Mouse (Mus musculus) urinary bladder, adult 18-20 months (tissue): ENCODE measurements around the gene Tgm5.
"Not testable (repeated sequence)": the region's sequence is repeated elsewhere in the genome, so short reads cannot be mapped to it uniquely, and the experiment has no call there.

Source experiments
- DNase-seq, 2 experiments: peaks; one replicate each; pipeline ENCODE4 v3.0.0; 2022; ENCODE audit warnings: low spot score in 2 of 2, mixed read lengths in 2 of 2

Tgm5 gene

DNA sequence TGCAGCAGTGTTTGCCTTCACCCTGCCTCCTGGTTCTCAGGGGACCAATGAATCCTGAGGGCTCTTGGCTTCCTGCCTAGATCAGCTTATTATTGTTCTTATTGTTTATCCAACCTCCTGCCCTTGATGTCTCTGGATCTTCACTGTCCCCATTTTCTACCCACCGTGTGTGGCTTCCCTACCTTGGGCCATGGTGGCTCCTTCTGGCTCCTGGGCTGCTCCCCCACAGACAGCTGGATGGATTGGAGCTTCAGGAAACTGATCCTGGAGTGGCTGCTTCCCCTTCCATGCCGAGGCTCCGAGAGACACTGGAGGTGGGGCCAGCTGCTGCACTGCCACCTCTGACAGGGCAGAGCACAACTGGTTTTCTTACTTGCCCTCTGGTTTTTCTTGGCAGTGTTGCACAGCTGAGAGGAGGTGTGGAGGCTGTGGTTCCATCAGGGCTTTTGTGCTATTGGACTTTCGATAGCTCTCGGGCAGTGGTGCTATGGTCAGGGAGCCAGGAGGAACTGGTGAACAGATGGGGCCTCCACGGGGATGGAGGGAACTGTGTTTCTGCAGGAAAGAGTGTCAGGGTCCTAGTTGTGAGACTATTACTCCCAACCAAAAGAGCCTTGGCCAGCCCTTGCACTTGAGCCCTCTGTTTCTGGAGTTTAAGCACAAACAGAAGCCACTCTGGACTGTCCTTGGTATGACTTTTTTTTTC, at the start of gene Tgm5:
TSS of gene Tgm5 (minus strand) at position 362 of the 706 bp plus-strand sequence.
- no peak for DNase-seq

DNA sequence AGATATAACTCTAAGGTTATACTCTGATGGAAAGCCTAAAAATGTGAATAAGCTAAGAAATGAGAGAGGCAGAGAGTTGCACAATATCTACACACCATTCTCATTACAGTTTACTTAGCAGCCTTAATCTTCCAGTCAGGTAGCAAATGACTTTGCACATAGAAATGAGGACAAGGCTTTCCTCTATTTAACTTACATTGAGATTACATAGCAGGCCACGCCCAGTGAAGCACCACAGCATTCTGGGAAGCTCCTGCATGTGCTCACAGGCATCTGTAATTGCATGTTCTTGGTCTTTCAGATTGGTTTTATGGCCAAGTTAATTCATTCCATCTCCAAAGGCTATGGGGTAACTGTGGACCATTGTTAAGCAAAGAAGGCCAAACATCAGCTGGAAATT, 47.2 kb upstream of the Tgm5 start:
- DNase-seq, result no peak

DNA sequence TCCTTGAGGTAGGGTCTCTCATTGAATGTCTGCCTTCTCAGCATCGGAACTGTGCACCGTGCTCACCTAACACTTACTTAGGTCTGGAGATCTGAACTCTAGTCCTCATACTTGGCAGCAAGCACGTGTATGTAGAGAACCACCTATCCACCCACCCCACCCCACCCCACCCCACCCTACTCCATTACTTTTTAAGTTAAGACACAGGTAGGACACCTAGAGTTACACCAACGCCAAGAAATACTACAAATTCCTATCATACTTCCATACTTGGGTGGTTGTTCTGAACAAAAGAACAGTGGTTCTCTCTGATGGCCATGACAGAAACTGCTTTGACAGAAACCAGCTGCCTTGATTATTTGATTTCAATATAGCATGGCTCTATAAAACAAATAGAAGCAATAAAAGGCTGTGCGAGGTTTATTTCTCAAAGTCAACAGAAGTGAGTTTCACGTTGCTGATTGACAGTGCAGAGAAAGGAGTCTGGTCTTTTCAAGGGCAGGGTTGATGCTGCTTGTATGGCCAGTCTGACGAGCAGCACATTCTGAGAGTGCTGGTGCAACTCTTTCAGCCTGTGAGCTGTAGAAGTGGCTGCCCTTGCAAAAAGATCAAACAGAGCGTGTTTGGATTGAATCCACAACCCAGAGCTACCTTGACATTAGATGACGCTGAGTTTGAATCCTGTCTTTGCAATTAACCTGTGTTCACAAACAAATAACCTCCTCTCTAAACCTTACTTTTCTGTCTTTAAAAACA, 43.4 kb upstream of the Tgm5 start:
- no peak for DNase-seq

DNA sequence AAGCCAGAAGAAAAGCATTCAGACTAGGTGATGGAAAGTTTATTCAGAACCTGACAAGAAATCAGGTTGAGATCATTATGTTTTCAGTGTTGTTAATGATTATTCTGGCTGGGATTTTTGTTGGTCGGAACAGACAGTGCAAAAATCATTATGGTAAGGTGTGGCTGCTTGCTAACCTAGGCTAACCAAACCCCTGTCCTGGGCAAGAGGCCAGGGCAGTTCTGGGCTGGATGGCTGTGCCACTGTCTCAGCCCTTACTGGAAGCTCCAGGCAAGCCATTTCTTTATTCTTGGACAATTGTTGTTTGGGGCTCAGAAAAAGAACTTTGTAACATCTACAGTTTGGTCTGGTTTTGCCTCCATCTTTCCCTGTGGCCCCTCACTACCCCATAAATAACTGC, 41.9 kb upstream of the Tgm5 start:
- DNase-seq, result no peak

DNA sequence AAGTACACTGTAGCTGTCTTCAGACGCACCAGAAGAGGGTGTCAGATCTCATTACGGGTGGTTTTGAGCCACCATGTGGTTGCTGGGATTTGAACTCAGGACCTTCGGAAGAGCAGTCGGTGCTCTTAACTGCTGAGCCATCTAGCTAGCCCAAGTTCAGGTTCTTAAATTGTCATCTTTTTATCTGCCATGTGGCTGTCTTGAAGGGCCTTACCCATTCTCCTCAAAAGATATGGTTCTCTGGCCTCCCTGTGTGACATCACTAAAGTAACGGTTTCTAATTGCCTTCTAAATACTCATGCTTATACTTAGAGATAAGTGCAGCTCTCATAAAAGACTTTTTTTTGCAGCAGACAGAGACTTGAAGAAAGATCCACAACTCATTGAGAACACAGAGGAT, 40.7 kb upstream of the Tgm5 start:
- DNase-seq, result not testable (repeated sequence)

DNA sequence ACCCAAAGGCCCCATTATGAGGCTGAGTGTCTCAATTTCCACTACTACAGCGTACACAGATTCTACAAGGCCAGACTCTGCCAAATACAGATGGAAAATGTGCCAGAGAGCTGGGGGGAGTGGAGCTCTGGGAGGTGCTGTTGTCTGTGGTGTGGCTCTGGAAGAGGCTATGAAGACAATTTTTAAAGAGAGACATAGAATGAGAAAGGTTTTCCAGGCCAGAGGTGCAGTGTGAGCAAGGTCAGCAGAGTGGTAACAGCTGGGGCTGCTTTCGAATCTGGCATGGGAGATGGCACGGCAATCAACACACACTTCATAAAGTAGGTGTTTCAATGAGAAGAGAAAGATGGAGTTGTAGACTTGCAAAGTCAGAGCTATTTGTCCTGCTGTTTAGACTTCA, 33.6 kb upstream of the Tgm5 start:
- DNase-seq, result no peak

DNA sequence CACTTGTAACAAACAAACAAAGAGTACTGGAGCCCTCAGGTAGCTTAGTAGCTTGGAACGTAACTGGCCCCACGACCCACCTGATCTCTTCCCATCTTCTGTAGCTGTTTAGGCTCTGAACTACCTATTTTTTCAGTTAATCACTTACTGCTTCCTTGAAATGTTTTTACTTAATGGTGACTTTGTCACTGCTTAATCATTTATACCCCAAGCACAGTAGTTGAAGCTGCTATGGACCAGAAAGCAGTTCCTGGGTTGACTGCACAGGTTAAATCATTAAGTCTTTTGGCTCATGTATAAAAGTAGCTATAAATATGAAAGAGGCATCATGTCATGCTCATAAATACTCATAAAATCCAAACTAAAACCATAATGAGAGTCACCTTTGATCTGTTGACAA, 29.8 kb upstream of the Tgm5 start:
- DNase-seq, result no peak

DNA sequence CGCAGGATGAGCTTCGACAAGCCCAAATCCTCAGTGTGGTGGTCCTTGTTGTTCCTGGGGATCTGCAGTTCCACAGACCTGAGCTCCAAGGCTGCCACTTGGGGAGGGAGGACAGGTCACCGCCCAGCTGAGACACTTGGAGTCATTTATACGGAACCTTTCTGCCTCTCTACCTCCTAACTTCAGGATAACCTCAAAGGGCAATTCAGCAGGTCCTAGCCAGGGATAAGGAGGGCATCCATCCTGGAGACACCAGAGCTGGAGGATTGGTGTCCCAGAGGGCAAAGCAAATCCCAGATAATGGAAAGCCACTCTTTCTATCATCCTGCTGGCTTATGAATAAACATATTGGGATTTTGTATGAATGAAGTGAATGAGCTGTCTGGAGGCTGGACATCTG, 24.1 kb upstream of the Tgm5 start, which contains the start of gene Tgm7:
TSS of gene Tgm7 (minus strand) at position 101 of the 400 bp plus-strand sequence.
- DNase-seq, result no peak

DNA sequence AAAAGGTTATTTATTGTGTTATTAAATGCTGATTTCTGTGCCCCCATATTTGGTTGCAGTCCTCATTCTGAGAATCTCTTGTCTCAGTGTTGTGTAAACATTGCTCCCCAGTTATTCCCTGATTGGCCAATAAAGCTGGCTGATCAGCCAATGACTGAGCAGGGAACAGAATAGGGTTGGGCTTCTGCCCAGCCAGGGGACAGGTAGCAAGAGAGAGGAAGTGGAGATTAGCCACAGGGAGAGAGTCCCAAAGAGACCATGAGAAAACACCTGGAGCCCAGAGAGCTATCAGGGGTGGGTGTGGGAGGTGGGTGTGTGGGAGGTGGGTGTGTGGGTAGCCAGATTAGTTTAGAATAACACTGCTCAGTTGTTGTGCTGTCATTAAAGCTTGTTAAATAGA, 20.3 kb upstream of the Tgm5 start:
- DNase-seq, result no peak

DNA sequence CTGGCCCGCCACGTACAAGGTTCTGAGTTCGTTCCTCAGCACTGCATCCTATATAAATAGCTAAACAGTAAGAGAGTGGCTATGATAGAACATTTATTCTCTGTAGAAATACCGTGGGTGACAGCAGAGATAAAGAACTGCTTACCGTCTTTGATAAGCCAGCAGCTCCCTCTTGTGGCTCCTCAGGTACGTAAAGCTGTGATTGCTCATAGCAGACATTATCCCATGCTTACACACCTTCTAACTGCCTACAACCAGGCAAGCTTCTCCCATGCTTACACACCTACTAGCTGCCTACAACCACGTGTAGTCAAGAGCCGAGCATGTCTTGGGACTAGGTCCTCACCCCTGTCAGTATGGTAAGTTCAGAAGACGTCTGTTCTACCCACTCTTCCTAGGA, 16.4 kb upstream of the Tgm5 start:
- DNase-seq, result peak; percentile 36 to 37

DNA sequence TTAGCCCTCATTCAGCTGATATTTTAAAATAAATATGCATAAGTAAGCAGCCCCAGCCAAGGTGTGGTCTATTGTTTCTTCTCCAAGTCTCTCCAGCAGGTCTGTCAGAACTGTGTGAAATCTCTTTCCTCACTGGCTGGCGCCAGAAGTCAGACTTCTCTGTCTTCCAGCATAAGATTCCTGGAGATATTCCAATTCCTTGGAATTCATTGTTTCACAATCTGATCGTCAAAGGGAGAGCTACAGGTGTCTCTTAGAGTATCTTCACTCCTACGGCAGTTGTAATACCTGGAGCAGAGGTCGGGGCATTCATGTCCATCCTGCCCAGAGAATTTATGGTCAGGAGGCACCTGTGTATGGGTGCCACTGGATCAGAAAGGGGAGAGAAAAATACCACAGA, 4.1 kb upstream of the Tgm5 start:
- DNase-seq, result no peak

DNA sequence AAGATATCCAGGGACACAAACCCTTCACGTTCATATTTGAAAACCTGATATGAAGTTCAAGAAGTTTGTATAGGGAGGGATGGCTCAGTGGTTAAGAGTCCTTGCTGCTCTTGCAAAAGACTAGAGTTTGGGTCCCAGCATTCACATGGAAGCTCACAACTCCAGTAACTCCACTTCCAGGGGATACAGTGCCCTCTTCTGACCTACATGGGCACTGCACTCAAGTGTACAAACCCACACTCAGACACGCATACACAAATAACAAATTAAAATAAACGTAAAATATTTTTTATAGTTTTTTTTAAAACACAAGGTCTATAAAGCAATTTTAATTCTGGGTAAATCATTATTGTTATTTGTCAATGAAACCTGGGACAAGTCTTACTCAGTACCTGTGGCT, 2.9 kb upstream of the Tgm5 start:
- DNase-seq, result no peak

DNA sequence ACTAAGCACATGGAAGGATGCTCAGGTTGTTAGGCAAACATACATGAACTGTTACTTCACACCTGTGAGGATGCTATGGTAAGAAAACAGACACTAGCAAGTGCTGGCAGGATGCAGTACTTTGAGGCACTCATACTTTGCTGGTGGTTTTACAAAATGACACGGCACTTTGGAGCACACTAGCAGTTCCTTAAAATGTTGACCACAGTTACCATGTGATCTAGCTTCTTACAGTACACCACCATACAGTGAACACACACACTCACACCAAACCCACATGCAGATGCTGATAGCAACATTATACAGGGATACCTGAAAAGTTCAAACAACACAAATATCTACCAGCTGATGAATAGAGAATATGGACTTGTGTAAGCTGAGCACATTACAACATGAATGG, 3.0 kb downstream of the Tgm5 start:
- DNase-seq, result no peak

DNA sequence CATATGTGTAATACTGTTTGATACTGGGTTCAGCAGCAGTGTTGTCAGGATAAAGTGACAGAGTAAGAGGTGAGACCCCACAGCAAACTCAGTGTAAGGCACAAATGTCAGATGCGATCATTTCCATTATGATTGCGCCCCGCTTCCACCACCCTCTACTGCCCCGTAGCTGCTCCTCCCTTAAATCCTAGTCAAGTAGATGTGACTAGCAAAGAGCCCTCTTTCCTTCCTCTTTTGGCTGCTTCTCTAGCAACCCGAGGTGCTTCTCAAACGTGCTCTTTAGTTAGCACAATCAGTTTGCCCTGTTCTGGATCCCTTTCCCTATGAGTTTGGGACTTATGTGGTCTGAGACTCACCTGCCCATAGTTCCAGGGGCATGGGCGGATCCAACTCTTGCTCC, 10.9 kb downstream of the Tgm5 start:
- no peak for DNase-seq

DNA sequence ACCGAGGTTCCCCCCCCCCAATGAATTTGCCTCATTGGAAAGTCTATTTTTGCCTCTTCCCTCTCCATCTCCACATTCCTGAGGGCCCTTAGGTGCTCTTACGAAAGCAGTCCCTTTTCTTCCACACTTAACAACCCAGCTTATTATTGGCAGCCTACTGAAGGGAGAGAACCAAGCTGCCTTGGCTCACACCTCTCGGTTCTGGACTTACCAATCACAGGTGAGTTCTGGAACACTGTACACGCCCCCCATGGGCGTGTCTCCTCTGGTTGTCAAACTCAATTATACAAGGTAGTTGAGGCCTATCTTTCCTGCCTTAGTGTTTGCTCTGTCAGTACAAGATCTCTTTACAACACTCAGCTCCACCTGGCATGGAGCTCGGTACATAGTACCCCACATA, 13.8 kb downstream of the Tgm5 start:
- no peak for DNase-seq

DNA sequence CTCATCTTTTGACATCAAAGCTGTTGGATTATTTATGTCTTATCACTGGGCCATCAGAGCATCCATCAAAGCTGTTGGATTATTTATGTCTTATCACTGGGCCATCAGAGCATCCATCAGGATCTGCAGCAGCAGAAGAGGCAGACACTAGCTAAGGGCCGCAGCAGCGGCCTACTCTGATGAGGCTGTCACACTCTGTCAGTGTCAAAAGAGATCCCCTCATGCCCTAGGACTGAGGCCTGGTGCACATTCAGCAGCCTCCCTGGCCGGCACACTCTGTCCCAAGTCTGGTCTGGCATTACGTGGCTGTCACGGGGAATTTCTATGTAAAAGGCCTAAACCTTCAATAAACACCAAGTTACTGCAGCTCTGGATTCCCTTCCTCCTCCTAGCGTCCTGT, 16.1 kb downstream of the Tgm5 start:
- DNase-seq, result no peak

DNA sequence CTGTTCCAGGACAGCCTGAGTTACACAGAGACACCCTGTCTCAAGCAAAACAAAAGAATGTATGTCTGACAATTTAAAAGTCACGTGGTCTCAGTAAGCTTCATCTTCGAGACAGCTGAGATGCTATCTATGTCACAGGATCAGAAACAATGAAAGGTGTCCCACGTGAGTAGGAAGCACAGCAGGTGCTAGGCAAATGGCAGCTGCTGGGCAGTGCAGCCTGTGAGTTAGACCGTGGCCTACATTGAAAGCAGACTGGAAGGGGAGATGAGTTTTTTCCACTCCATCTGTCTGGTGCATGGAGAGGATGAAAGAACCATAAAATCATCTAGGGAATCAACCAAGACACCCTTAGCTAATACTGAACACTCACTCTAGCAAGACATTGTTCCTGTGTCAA, 18.5 kb downstream of the Tgm5 start:
- no peak for DNase-seq

DNA sequence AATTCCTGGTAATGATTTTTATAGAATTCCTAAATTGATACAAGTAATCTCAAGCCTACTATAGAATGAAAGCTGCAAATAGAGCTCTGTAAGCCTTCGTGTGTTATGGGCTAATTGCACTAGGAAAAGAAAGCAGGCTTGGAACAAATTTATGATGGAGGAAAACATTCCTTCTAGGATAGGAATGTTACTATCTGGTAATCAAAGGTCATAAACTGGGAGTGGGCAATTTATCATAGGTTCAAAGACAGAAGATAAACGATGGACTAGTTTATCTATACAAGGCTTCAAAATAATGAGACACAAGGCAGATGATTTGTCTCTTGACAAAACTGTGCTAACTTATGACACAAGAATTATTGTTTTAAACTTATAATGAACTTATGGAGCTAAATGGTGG, 24.3 kb downstream of the Tgm5 start:
- DNase-seq, result no peak

DNA sequence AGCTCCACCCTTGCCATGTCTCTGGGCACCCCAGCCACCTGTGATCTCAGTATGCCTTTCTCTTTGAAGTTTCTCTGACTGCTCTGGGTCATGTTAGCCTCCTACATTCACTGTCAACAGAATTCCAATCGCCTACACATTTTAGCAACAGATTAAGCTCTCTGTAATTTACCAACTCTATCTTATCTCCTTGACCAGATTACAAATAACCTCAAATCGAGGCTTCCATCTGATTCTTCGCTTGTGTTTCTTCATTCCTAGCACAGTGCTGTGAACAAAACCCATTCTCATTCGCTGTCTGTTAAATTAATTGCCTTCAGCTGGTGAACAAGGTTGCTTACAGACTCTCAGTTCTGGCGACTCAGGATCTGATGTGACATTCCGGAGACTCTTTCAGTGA, 27.6 kb downstream of the Tgm5 start:
- DNase-seq, result no peak

DNA sequence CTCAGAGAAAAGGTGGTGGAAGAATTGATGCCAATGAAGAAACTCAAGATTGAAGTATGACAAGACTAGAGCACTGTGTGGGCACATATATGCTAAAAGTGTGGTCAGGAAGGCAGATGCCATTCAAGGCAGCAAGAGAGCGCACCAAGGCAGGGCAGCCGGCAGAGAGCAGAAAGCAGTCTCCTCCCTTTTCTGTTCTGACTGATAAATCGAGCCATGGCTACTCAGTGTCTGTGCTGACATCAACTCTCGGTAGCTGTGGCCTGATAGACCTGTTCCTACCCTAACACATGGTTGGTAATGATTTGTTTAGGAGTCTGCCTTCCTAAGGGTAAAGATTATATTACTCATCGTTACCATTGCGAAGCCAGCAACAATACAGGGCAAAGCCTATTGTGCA, 29.7 kb downstream of the Tgm5 start:
- no peak for DNase-seq

DNA sequence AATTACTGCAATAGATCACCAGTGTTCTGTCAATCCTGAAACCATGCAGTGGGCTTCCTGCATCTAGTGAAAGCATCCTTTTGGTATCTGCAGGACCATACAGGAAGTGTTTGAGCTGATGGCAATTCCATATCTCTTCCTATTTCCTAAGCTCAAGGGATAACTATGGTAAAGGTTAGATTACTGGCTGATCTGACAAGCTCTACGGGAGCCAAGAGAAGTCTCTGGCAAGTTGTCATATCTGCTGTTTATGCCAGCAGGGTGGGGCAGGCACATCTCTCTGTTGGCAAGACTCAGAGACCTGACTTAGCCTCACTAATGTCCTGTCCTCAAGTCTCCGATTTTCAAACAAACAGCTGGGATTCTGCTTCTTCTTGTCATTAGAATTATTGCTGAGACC, 31.6 kb downstream of the Tgm5 start:
- no peak for DNase-seq

DNA sequence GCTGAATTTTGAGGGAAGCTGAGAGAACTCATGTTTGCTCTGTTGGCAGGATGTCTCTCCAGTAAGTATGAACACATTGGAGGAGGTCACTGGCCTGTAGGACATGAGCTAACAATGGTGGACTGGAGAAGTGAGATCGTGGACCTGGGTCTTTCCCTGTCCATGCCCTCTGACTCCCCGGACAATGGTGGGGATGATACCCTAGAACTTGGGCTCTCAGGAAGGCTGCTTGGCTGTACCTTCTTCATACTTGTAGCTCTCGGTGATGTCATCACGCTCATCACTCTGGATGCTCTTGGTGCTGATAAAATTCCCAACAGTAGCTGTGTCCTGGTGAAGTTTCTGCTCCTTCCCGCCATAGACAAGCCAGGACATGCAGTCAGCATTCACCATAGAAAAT, 33.5 kb downstream of the Tgm5 start:
- DNase-seq, result no peak

DNA sequence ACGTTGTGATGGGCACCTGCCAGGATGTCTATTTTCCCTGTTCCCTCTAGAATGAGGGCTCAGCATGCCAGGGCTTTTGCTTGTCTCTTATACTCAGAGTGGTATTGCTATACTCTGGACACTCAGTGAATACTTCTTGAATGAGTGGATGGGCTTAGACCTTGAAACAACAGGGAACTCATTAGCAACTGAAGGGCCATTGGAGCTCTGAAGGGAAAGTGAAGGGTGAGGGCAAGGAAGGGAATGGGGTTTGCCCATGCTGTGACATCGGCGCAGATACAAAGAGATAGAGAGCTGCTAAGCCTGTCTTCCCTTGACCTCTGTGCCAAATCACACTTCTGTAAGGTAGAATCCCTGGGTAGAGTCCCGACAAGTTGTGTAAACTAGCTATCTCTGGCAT, 40.0 kb downstream of the Tgm5 start:
- no peak for DNase-seq

DNA sequence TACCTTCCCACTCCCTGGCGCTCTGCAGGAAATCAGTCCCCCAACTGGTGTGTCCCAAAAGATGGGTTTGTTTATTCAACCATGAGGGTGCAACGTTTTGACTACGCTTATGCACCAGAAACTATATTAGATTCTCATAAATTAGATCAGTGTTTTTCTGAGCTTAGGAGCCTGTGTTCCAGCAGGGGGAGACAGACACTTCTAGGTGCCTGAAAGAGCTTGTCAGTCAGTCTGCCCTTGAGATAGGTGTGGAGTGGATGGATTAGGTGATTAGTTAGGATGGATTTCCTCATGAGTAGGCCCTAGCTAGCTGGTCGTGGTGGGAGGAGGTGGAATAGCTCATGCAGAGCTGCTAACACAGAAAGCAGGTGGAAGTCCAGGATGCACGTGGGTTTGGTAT, 44.5 kb downstream of the Tgm5 start:
- DNase-seq, result peak in 1 of 2 experiments; percentile 7
